Mouse (Mus musculus): Measurements from ENCODE around the gene Ambp.

Ambp gene

GRCm38 (mm10) chr4:63118639-63119437 is 35.8 kb downstream of the Ambp start:
- peak; percentile 78 for DNase-seq

- DNase-seq, result no peak
Observed at GRCm38 (mm10) chr4:63105651-63106050, 48.9 kb downstream of the Ambp start.

GRCm38 (mm10) chr4:63102025-63102424 is 52.6 kb downstream of the Ambp start:
- no peak for DNase-seq

GRCm38 (mm10) chr4:63100478-63100877 is 54.1 kb downstream of the Ambp start:
- no peak for DNase-seq

GRCm38 (mm10) chr4:63097603-63098002 is 57.0 kb downstream of the Ambp start:
- DNase-seq, result no peak

Measured in right cerebral cortex, postnatal 25 days (tissue).